Mouse (Mus musculus): ENCODE measurements around the gene Ehbp1.

GRCm38 (mm10) chr11:22057538-22057937 lies 284.6 kb downstream of the Ehbp1 start:
- TF ChIP-seq CTCF (IDR thresholded peaks at IDR 0.05; ENCODE audit: control insufficient read depth, insufficient read depth, insufficient read length) (no peak), FOSL1 (IDR thresholded peaks at IDR 0.05; ENCODE audit: insufficient read depth, low read length, poor library complexity, severe bottlenecking) (no peak), USF1 (IDR thresholded peaks at IDR 0.05; ENCODE audit: low read depth) (no peak), MYOD1 (IDR thresholded peaks at IDR 0.05; ENCODE audit: control insufficient read depth, insufficient read length, low read depth) (no peak)

All from C2C12 (cell line).